ENCODE assay signal across 9 mouse cellular contexts in the genomic region with DNA sequence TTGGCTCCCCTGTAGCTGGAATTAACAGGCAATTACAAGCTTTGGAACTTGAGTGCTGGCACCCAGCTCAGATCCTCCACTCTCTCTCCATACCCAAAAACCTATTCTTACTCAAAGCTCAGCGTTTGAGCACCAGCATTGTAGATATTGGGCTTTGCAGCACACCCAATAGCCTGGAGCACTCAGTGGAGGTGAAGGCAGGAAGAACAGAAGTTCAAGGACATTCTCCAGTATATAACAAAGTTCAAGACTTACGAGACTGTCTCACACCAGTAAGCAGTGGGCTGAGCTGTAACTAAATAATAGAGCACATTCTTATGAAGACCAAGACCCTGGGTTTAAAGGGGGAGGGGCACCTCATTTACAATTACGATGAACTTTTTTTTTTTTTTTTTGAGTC. TPM values are rescaled to one million over a fixed set of nuclear protein-coding genes. Genes with fewer than 3 reads are reported as not detected.
DNase-seq lines count a peak whose midpoint lies in the region; ATAC-seq and TF ChIP-seq lines count a peak whose summit lies in the region.
"Had no signal": no experiment of that assay in that cellular context is flagged by ENCODE, and none has a peak within 500 bp of the region (broad histone marks: within the 10 kb centered on the region; RNA-seq: fewer than 3 reads in every experiment).

No protein-coding gene starts in this region.

- peak overlapping the region; percentile 63 for H3K4me3 ChIP-seq in kidney, embryonic 16.5 days (ENCODE audit: low read length)
- peak overlapping the region; percentile 61 for H3K4me3 ChIP-seq in embryonic facial prominence, embryonic 12.5 days
- H3K4me3 ChIP-seq in intestine, embryonic 14.5 days (ENCODE audit: low read depth, low read length), result peak overlapping the region; percentile 51
- peak overlapping the region; percentile 59 for H3K4me3 ChIP-seq in midbrain, postnatal 0 days (ENCODE audit: low read depth, low read length)

- H3K27me3 ChIP-seq in kidney, embryonic 16.5 days (ENCODE audit: insufficient read depth, low read length), result peaks cover 2% of the 10 kb centered on the region; the same call in 1 of the 2 replicates
- peaks cover 23% of the 10 kb centered on the region for H3K27me3 ChIP-seq in embryonic facial prominence, embryonic 12.5 days
- H3K27me3 ChIP-seq in intestine, embryonic 14.5 days (replicated peaks; ENCODE audit: control insufficient read depth, insufficient read depth, low read length), result 0 out of 2 replicates have a peak, but pooled peaks cover 5% of the 10 kb centered on the region
- no peaks in the 10 kb centered on the region; the same call in 1 of the 2 replicates for H3K27me3 ChIP-seq in midbrain, postnatal 0 days (ENCODE audit: insufficient read depth, low read length)

- H3K4me2 ChIP-seq in kidney, embryonic 16.5 days (replicated peaks; ENCODE audit: low read depth, low read length), result peak overlapping the region; percentile 91
- peak overlapping the region; percentile 98 for H3K4me2 ChIP-seq in embryonic facial prominence, embryonic 12.5 days (replicated peaks)
- H3K4me2 ChIP-seq in intestine, embryonic 14.5 days (ENCODE audit: low read length), result peak overlapping the region; percentile 94
- H3K4me2 ChIP-seq in midbrain, postnatal 0 days (ENCODE audit: low read depth, low read length, poor library complexity, severe bottlenecking), result peak overlapping the region; percentile 79

- 60% methylated on average over 3 of the region's 3 CpGs for WGBS in kidney, embryonic 16.5 days
- 67% methylated on average over 3 of the region's 3 CpGs for WGBS in embryonic facial prominence, embryonic 12.5 days
- 67% methylated on average over 3 of the region's 3 CpGs for WGBS in intestine, embryonic 14.5 days
- whole genome bisulfite sequencing in midbrain, postnatal 0 days, result 59% methylated on average over 3 of the region's 3 CpGs

- H3K27ac ChIP-seq in kidney, embryonic 16.5 days (ENCODE audit: low read length), result no peak overlapping the region
- no peak overlapping the region for H3K27ac ChIP-seq in embryonic facial prominence, embryonic 12.5 days
- no peak overlapping the region for H3K27ac ChIP-seq in intestine, embryonic 14.5 days (ENCODE audit: low read depth)
- no peak overlapping the region for H3K27ac ChIP-seq in midbrain, postnatal 0 days (ENCODE audit: low read depth, low read length)

- H3K36me3 ChIP-seq in kidney, embryonic 16.5 days (ENCODE audit: insufficient read depth, low read length), result peaks cover 10% of the 10 kb centered on the region
- H3K36me3 ChIP-seq in embryonic facial prominence, embryonic 12.5 days, result peaks cover 26% of the 10 kb centered on the region
- H3K36me3 ChIP-seq in intestine, embryonic 14.5 days (ENCODE audit: control insufficient read depth, insufficient read depth, low read length), result peaks cover 27% of the 10 kb centered on the region
- peaks cover 15% of the 10 kb centered on the region for H3K36me3 ChIP-seq in midbrain, postnatal 0 days (ENCODE audit: insufficient read depth, low read length)

- no peak for TF ChIP-seq CTCF in midbrain, postnatal 0 days (IDR thresholded peaks at IDR 0.05)

- H3K9ac ChIP-seq in kidney, embryonic 16.5 days (replicated peaks; ENCODE audit: low read length), result 0 out of 2 replicates have a peak overlapping the region, but pooled peaks have one; percentile 2
- no peak overlapping the region for H3K9ac ChIP-seq in embryonic facial prominence, embryonic 12.5 days
- H3K9ac ChIP-seq in intestine, embryonic 14.5 days (ENCODE audit: low read length), result peak overlapping the region; percentile 4; the same call in 1 of the 2 replicates
- no peak overlapping the region for H3K9ac ChIP-seq in midbrain, postnatal 0 days (replicated peaks; ENCODE audit: low read length, poor library complexity, severe bottlenecking)

- no peak for DNase-seq in kidney, adult 9 months
- DNase-seq in intestine, embryonic 14.5 days (ENCODE audit: low spot score), result no peak
- no peak for DNase-seq in midbrain, postnatal 0 days (ENCODE audit: low spot score)
- DNase-seq in adrenal gland, postnatal 25 days, result no peak
- no peak for DNase-seq in thymus, adult 18-20 months
- DNase-seq in cerebellum, postnatal 10 days, result no peak
- DNase-seq: gastrocnemius, postnatal 10 days had no signal

- H3K9me3 ChIP-seq in kidney, embryonic 16.5 days (ENCODE audit: low read length), result no peaks in the 10 kb centered on the region
- no peaks in the 10 kb centered on the region for H3K9me3 ChIP-seq in embryonic facial prominence, embryonic 12.5 days
- no peaks in the 10 kb centered on the region for H3K9me3 ChIP-seq in intestine, embryonic 14.5 days (ENCODE audit: control insufficient read depth, low read length)
- no peaks in the 10 kb centered on the region for H3K9me3 ChIP-seq in midbrain, postnatal 0 days (ENCODE audit: low read length)

- no peak for ATAC-seq in kidney, embryonic 16.5 days (ENCODE audit: low FRiP score, low TSS enrichment)
- no peak for ATAC-seq in embryonic facial prominence, embryonic 12.5 days (ENCODE audit: insufficient number of reproducible peaks, insufficient read depth, low FRiP score, low TSS enrichment)
- no peak for ATAC-seq in intestine, embryonic 14.5 days (replicated peaks; ENCODE audit: low FRiP score, low TSS enrichment, low read depth)
- no peak for ATAC-seq in midbrain, postnatal 0 days (ENCODE audit: low FRiP score)

- peaks cover 38% of the 10 kb centered on the region for H3K4me1 ChIP-seq in kidney, embryonic 16.5 days (ENCODE audit: insufficient read depth, low read length)
- peaks cover 33% of the 10 kb centered on the region for H3K4me1 ChIP-seq in embryonic facial prominence, embryonic 12.5 days
- H3K4me1 ChIP-seq in intestine, embryonic 14.5 days (replicated peaks; ENCODE audit: control insufficient read depth, insufficient read depth, low read length), result peaks cover 19% of the 10 kb centered on the region
- peaks cover 16% of the 10 kb centered on the region for H3K4me1 ChIP-seq in midbrain, postnatal 0 days (ENCODE audit: insufficient read depth, low read length)

RNA-seq across cellular contexts. Expression of gene Hcfc1r1, which starts 0.6 kb away (rescaled TPM):
- 73.4 and 83.7 TPM in 2 replicates for polyA plus RNA-seq in kidney, embryonic 16.5 days (2015; fragmentation: Nextera tagmentation; extraction: Ambion mirVana)
- polyA plus RNA-seq in embryonic facial prominence, embryonic 12.5 days (2016; fragmentation: Nextera tagmentation; extraction: Ambion mirVana), result 60.3 and 61.2 TPM in 2 replicates
- polyA plus RNA-seq in intestine, embryonic 14.5 days (2014; fragmentation: Nextera tagmentation; extraction: Ambion mirVana), result 83.3 and 84.8 TPM in 2 replicates
- total RNA-seq in midbrain, postnatal 0 days (2014; rRNA removed), result 87.3 and 194 TPM in 2 replicates
- 210 and 212 TPM in 2 replicates for polyA plus RNA-seq in midbrain, postnatal 0 days (2015; fragmentation: Nextera tagmentation; extraction: Ambion mirVana)
- total RNA-seq in adrenal gland, postnatal 25 days (2021), result 139 and 171 TPM in 2 replicates

RNA-seq across cellular contexts. Expression of gene Thoc6, which starts 0.9 kb away (rescaled TPM):
- polyA plus RNA-seq in kidney, embryonic 16.5 days (2015; fragmentation: Nextera tagmentation; extraction: Ambion mirVana), result 59.8 and 65.5 TPM in 2 replicates
- polyA plus RNA-seq in embryonic facial prominence, embryonic 12.5 days (2016; fragmentation: Nextera tagmentation; extraction: Ambion mirVana), result 49.6 and 51.7 TPM in 2 replicates
- polyA plus RNA-seq in intestine, embryonic 14.5 days (2014; fragmentation: Nextera tagmentation; extraction: Ambion mirVana), result 45.8 and 50.2 TPM in 2 replicates
- 16.7 and 21.5 TPM in 2 replicates for total RNA-seq in midbrain, postnatal 0 days (2014; rRNA removed)
- polyA plus RNA-seq in midbrain, postnatal 0 days (2015; fragmentation: Nextera tagmentation; extraction: Ambion mirVana), result 21.1 and 23.2 TPM in 2 replicates
- total RNA-seq in adrenal gland, postnatal 25 days (2021), result 31.2 and 31.8 TPM in 2 replicates

RNA-seq across cellular contexts. Expression of gene Tnfrsf12a, which starts 4.5 kb away (rescaled TPM):
- 28.9 and 31.2 TPM in 2 replicates for polyA plus RNA-seq in kidney, embryonic 16.5 days (2015; fragmentation: Nextera tagmentation; extraction: Ambion mirVana)
- 8.6 and 9.2 TPM in 2 replicates for polyA plus RNA-seq in embryonic facial prominence, embryonic 12.5 days (2016; fragmentation: Nextera tagmentation; extraction: Ambion mirVana)
- 23.3 and 24.4 TPM in 2 replicates for polyA plus RNA-seq in intestine, embryonic 14.5 days (2014; fragmentation: Nextera tagmentation; extraction: Ambion mirVana)
- total RNA-seq in midbrain, postnatal 0 days (2014; rRNA removed), result 3.9 and 4.2 TPM in 2 replicates
- polyA plus RNA-seq in midbrain, postnatal 0 days (2015; fragmentation: Nextera tagmentation; extraction: Ambion mirVana), result 3.3 TPM in 2 replicates
- total RNA-seq in adrenal gland, postnatal 25 days (2021), result 76.5 and 130 TPM in 2 replicates

RNA-seq across cellular contexts. Expression of gene Cldn6, which starts 6.3 kb away (rescaled TPM):
- polyA plus RNA-seq in kidney, embryonic 16.5 days (2015; fragmentation: Nextera tagmentation; extraction: Ambion mirVana), result 242 and 253 TPM in 2 replicates
- 49.2 and 52.4 TPM in 2 replicates for polyA plus RNA-seq in embryonic facial prominence, embryonic 12.5 days (2016; fragmentation: Nextera tagmentation; extraction: Ambion mirVana)
- 88.4 and 97.9 TPM in 2 replicates for polyA plus RNA-seq in intestine, embryonic 14.5 days (2014; fragmentation: Nextera tagmentation; extraction: Ambion mirVana)
- 0.60 and 0.99 TPM in 2 replicates for total RNA-seq in midbrain, postnatal 0 days (2014; rRNA removed)
- polyA plus RNA-seq in midbrain, postnatal 0 days (2015; fragmentation: Nextera tagmentation; extraction: Ambion mirVana), result 0.31 and 0.56 TPM in 2 replicates
- total RNA-seq in adrenal gland, postnatal 25 days (2021), result not detected in 2 replicates
- total RNA-seq: gastrocnemius, postnatal 10 days had no signal

RNA-seq across cellular contexts. Expression of gene Cldn9, which starts 11.1 kb away (rescaled TPM):
- 60.0 and 63.5 TPM in 2 replicates for polyA plus RNA-seq in kidney, embryonic 16.5 days (2015; fragmentation: Nextera tagmentation; extraction: Ambion mirVana)
- 12.6 and 13.5 TPM in 2 replicates for polyA plus RNA-seq in embryonic facial prominence, embryonic 12.5 days (2016; fragmentation: Nextera tagmentation; extraction: Ambion mirVana)
- polyA plus RNA-seq in intestine, embryonic 14.5 days (2014; fragmentation: Nextera tagmentation; extraction: Ambion mirVana), result 1.1 and 1.3 TPM in 2 replicates
- 0.19 and 0.55 TPM in 2 replicates for total RNA-seq in midbrain, postnatal 0 days (2014; rRNA removed)
- polyA plus RNA-seq in midbrain, postnatal 0 days (2015; fragmentation: Nextera tagmentation; extraction: Ambion mirVana), result 0.25 TPM in 1 of 2 replicates, not detected in the other
- not detected in 2 replicates for total RNA-seq in adrenal gland, postnatal 25 days (2021)

Comparison
In these comparisons a context has a peak if more than half of its experiments do, and no peak if none do; other contexts are left out.
1. H3K9ac ChIP-seq: peak in kidney, embryonic 16.5 days (single experiment) and intestine, embryonic 14.5 days (single experiment); none in embryonic facial prominence, embryonic 12.5 days (single experiment) and midbrain, postnatal 0 days (single experiment).
2. Peak in every context shown above with its lines, with median percentiles within 50 percentile points of each other: H3K4me2 ChIP-seq and H3K4me3 ChIP-seq.